Mouse (Mus musculus): ENCODE measurements around the gene Nccrp1. TPM values are rescaled to one million over a fixed set of nuclear protein-coding genes. Genes with fewer than 3 reads are reported as not detected.
"Not testable (repeated sequence)": the region's sequence is repeated elsewhere in the genome, so short reads cannot be mapped to it uniquely, and the experiment has no call there.

Nccrp1 gene
- polyA plus RNA-seq, 1 experiment from 2014 or later: 0.09 TPM

DNA sequence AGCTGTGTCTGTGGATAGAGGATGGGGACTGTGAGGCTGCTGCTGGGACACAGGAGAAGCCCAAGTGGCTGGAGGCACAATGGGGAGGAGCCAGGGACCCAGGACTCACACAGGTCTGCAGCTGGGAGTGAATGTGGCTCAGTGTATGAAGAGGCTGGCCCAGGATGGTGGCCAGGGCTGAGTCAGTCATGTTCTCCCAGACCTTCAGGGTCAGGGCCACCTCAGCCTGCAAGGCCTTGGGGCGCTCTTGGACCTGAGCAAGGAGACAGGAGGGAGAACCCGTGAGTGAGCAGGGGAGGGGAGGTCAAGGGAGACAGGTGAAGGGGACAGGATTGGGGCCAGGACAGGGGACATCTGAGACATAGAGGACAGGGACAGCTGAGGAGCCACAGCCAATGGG, 37.9 kb downstream of the Nccrp1 start:
- not testable (repeated sequence) for H3K9ac ChIP-seq (ENCODE audit: low read depth, low read length); H3K4me2 ChIP-seq (ENCODE audit: low read depth, low read length); H3K9me3 ChIP-seq (ENCODE audit: control insufficient read depth, low read length); H3K36me3 ChIP-seq (ENCODE audit: control insufficient read depth, insufficient read depth, low read length); H3K27me3 ChIP-seq (replicated peaks; ENCODE audit: control insufficient read depth, insufficient read depth, low read length); H3K27ac ChIP-seq (ENCODE audit: low read length); H3K4me1 ChIP-seq (ENCODE audit: control insufficient read depth, insufficient read depth, low read length); ATAC-seq; H3K4me3 ChIP-seq (ENCODE audit: low read length)
- WGBS: 69% methylated on average over 2 of the region's 2 CpGs

DNA sequence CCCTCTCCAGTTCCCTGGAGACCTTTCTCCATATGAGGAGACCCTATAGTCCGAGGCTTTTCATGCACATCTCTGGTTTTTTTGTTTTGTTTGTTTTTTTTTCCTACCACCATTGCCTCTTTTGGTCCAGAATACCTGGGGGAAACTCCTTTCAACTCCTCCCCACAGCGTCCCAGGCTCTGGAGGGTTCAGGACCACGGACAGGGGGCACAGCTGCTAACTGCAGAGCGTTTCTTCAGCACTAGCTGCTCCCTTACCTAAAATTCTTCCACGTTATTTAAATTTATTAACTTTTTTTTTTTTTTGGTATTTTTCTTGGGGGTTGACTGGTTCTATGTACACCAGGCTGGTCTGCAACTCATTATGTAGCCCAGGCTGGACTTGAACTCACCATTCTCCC, 41.5 kb downstream of the Nccrp1 start:
- Histone ChIP-seq H3K36me3 (ENCODE audit: control insufficient read depth, insufficient read depth, low read length) (no peaks in the 10 kb centered on the region), H3K4me3 (ENCODE audit: low read length) (no peak overlapping the region), H3K4me1 (ENCODE audit: control insufficient read depth, insufficient read depth, low read length) (no peaks in the 10 kb centered on the region), H3K27ac (ENCODE audit: low read length) (no peak overlapping the region), H3K4me2 (ENCODE audit: low read depth, low read length) (no peak overlapping the region), H3K9ac (ENCODE audit: low read depth, low read length) (no peak overlapping the region), H3K27me3 (replicated peaks; ENCODE audit: control insufficient read depth, insufficient read depth, low read length) (no peaks in the 10 kb centered on the region), H3K9me3 (ENCODE audit: control insufficient read depth, low read length) (no peaks in the 10 kb centered on the region)
- ATAC-seq: no peak
- WGBS: 5% methylated on average over 5 of the region's 5 CpGs

DNA sequence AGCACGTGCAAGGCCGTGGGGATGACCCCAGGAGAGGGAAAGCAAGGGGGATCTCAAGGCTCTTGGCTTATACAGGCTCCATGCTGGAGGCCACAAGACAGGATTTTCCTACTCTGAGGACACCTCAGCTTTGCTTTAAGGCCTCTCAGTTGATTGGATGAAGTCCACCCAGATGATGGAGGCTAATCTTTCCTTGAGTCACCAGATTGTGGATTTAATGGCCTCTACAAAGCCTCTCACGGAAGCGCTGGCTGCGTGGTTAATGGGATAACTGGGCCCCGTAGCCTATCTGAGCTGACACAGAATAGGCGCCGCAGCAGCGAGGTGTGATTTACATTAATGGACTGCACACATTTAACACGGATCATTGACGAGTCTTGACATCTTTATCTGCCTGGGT, 51.6 kb downstream of the Nccrp1 start:
- Histone ChIP-seq H3K4me3 (ENCODE audit: low read length) (no peak overlapping the region), H3K4me2 (ENCODE audit: low read depth, low read length) (no peak overlapping the region), H3K9ac (ENCODE audit: low read depth, low read length) (no peak overlapping the region), H3K4me1 (ENCODE audit: control insufficient read depth, insufficient read depth, low read length) (peaks cover 3% of the 10 kb centered on the region; the same call in 1 of the 2 replicates), H3K36me3 (ENCODE audit: control insufficient read depth, insufficient read depth, low read length) (no peaks in the 10 kb centered on the region), H3K27me3 (replicated peaks; ENCODE audit: control insufficient read depth, insufficient read depth, low read length) (no peaks in the 10 kb centered on the region), H3K27ac (ENCODE audit: low read length) (no peak overlapping the region), H3K9me3 (ENCODE audit: control insufficient read depth, low read length) (no peaks in the 10 kb centered on the region)
- no peak for ATAC-seq
- WGBS: 79% methylated on average over 11 of the region's 11 CpGs

Small RNA genes lying within 50 kb of the gene (microRNA-seq; reads per million reads assigned to microRNA genes)
- 0.68 reads per million for gene Mir7049

Other genes starting within 250 kb of the Nccrp1 start
- 2.3 and 3.3 TPM in 2 replicates for gene Dll3, start 245.0 kb downstream of the Nccrp1 start, polyA plus RNA-seq (2015; fragmentation: Nextera tagmentation; extraction: Ambion mirVana)
- 161 and 174 TPM in 2 replicates for gene Timm50, start 235.2 kb downstream of the Nccrp1 start, polyA plus RNA-seq (2015; fragmentation: Nextera tagmentation; extraction: Ambion mirVana)
- 77.1 and 79.2 TPM in 2 replicates for gene Supt5, start 208.5 kb downstream of the Nccrp1 start, polyA plus RNA-seq (2015; fragmentation: Nextera tagmentation; extraction: Ambion mirVana)
- gene Rps16, start 196.6 kb downstream of the Nccrp1 start, polyA plus RNA-seq (2015; fragmentation: Nextera tagmentation; extraction: Ambion mirVana): 977 and 1,010 TPM in 2 replicates
- gene Plekhg2, start 174.7 kb downstream of the Nccrp1 start, polyA plus RNA-seq (2015; fragmentation: Nextera tagmentation; extraction: Ambion mirVana): 37.9 and 38.2 TPM in 2 replicates
- 37.3 and 43.6 TPM in 2 replicates for gene Zfp36, start 167.0 kb downstream of the Nccrp1 start, polyA plus RNA-seq (2015; fragmentation: Nextera tagmentation; extraction: Ambion mirVana)
- gene Med29, start 154.5 kb downstream of the Nccrp1 start, polyA plus RNA-seq (2015; fragmentation: Nextera tagmentation; extraction: Ambion mirVana): 52.6 and 53.9 TPM in 2 replicates
- 69.2 and 78.7 TPM in 2 replicates for gene Paf1, start 154.3 kb downstream of the Nccrp1 start, polyA plus RNA-seq (2015; fragmentation: Nextera tagmentation; extraction: Ambion mirVana)
- gene Gmfg, start 109.8 kb downstream of the Nccrp1 start, polyA plus RNA-seq (2015; fragmentation: Nextera tagmentation; extraction: Ambion mirVana): 17.8 and 19.4 TPM in 2 replicates
- 1.1 and 1.3 TPM in 2 replicates for gene Lrfn1, start 95.3 kb downstream of the Nccrp1 start, polyA plus RNA-seq (2015; fragmentation: Nextera tagmentation; extraction: Ambion mirVana)
- gene Ifnl2, start 36.8 kb downstream of the Nccrp1 start, polyA plus RNA-seq (2015; fragmentation: Nextera tagmentation; extraction: Ambion mirVana): not detected in 2 replicates
- not detected in 2 replicates for gene Ifnl3, start 24.4 kb downstream of the Nccrp1 start, polyA plus RNA-seq (2015; fragmentation: Nextera tagmentation; extraction: Ambion mirVana)
- 94.3 and 150 TPM in 2 replicates for gene Sycn, start 6.4 kb downstream of the Nccrp1 start, polyA plus RNA-seq (2015; fragmentation: Nextera tagmentation; extraction: Ambion mirVana)
- gene Samd4b, start 50.9 kb upstream of the Nccrp1 start, polyA plus RNA-seq (2015; fragmentation: Nextera tagmentation; extraction: Ambion mirVana): 7.8 and 9.7 TPM in 2 replicates
- gene Pak4, start 50.9 kb upstream of the Nccrp1 start, polyA plus RNA-seq (2015; fragmentation: Nextera tagmentation; extraction: Ambion mirVana): 51.2 and 55.4 TPM in 2 replicates
- gene Acp7, start 84.1 kb upstream of the Nccrp1 start, polyA plus RNA-seq (2015; fragmentation: Nextera tagmentation; extraction: Ambion mirVana): not detected in 2 replicates
- 2.1 and 3.0 TPM in 2 replicates for gene Fbxo27, start 145.6 kb upstream of the Nccrp1 start, polyA plus RNA-seq (2015; fragmentation: Nextera tagmentation; extraction: Ambion mirVana)
- gene Fbxo17, start 169.6 kb upstream of the Nccrp1 start, polyA plus RNA-seq (2015; fragmentation: Nextera tagmentation; extraction: Ambion mirVana): 5.1 and 6.1 TPM in 2 replicates
- 134 and 146 TPM in 2 replicates for gene Mrps12, start 194.6 kb upstream of the Nccrp1 start, polyA plus RNA-seq (2015; fragmentation: Nextera tagmentation; extraction: Ambion mirVana)
- gene Sars2, start 194.7 kb upstream of the Nccrp1 start, polyA plus RNA-seq (2015; fragmentation: Nextera tagmentation; extraction: Ambion mirVana): 25.2 and 28.0 TPM in 2 replicates
- not detected in 2 replicates for gene Ccer2, start 208.9 kb upstream of the Nccrp1 start, polyA plus RNA-seq (2015; fragmentation: Nextera tagmentation; extraction: Ambion mirVana)
- gene Sirt2, start 219.5 kb upstream of the Nccrp1 start, polyA plus RNA-seq (2015; fragmentation: Nextera tagmentation; extraction: Ambion mirVana): 71.9 and 77.6 TPM in 2 replicates
- 46.2 and 49.1 TPM in 2 replicates for gene Nfkbib, start 220.3 kb upstream of the Nccrp1 start, polyA plus RNA-seq (2015; fragmentation: Nextera tagmentation; extraction: Ambion mirVana)
- gene Rinl, start 241.7 kb upstream of the Nccrp1 start, polyA plus RNA-seq (2015; fragmentation: Nextera tagmentation; extraction: Ambion mirVana): 5.2 and 5.9 TPM in 2 replicates